Mouse (Mus musculus) E14TG2a.4 (cell line): ENCODE results near the gene Chrm4.

Experiments
- H3K27me3 ChIP-seq: 2 replicates; pipeline ENCODE4 v1.6.1; 2014; ENCODE audit warnings: low read length, control low read depth; ENCODE audit not compliant: insufficient read depth
- H3K36me3 ChIP-seq: 2 replicates; pipeline ENCODE4 v1.6.1; 2014; ENCODE audit warnings: low read length, control low read depth; ENCODE audit not compliant: insufficient read depth
- H3K4me1 ChIP-seq: replicated peaks from 2 replicates; pipeline ENCODE4 v1.6.1; 2014; ENCODE audit warnings: low read depth, low read length, control low read depth
- H3K4me3 ChIP-seq: replicated peaks from 2 replicates; pipeline ENCODE4 v1.5.1; 2014; ENCODE audit warnings: mild to moderate bottlenecking, low read length
- H3K9me3 ChIP-seq: 2 replicates; pipeline ENCODE4 v1.6.1; 2014; ENCODE audit warnings: low read length, control low read depth
- CTCF ChIP-seq: conservative IDR thresholded peaks from 2 replicates; pipeline ENCODE4 v1.5.1; 2014; ENCODE audit warnings: low read length
- NANOG ChIP-seq: IDR thresholded peaks from 2 replicates; pipeline ENCODE4 v1.6.1; 2014; ENCODE audit warnings: borderline replicate concordance, low read length, mixed read lengths
- POU5F1 ChIP-seq: IDR thresholded peaks from 2 replicates; pipeline ENCODE4 v1.6.1; 2014; ENCODE audit warnings: low read length, borderline replicate concordance

Chrm4 gene

GRCm38 (mm10) chr2:91957096-91957495 is 30.0 kb downstream of the Chrm4 start:
- TF ChIP-seq POU5F1 (no peak), CTCF (no peak), NANOG (no peak)
- peaks cover 82% of the 10 kb centered on the region for H3K4me1 ChIP-seq
- no peaks in the 10 kb centered on the region for H3K9me3 ChIP-seq
- no peak overlapping the region for H3K4me3 ChIP-seq
- H3K27me3 ChIP-seq, result no peaks in the 10 kb centered on the region
- peaks cover 25% of the 10 kb centered on the region for H3K36me3 ChIP-seq

DNA sequence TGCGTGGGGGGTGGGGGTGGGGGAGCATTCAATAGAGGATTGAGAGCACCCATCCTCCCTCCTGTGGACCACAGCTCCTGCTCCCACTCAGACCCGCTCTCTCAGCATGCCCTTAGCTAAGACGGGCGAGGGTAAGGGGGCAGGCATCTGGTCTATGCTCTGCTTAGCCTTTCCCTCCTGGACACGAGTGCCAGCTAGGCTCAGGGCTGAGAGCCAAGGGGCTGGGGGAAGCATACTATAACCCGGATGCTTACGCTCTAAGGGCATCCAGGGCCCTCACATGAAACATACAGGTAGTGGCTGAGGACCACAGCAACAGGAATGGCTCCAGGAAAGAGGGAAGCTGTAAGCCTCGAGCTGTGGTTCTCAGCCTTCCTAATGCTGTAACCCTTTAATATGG is 31.0 kb downstream of the Chrm4 start:
- Histone ChIP-seq H3K4me1 (peaks cover 90% of the 10 kb centered on the region), H3K27me3 (peaks cover 5% of the 10 kb centered on the region; the same call in 1 of the 2 replicates), H3K9me3 (no peaks in the 10 kb centered on the region), H3K36me3 (peaks cover 25% of the 10 kb centered on the region), H3K4me3 (no peak overlapping the region)
- TF ChIP-seq POU5F1 (no peak), CTCF (no peak), NANOG (no peak)

DNA sequence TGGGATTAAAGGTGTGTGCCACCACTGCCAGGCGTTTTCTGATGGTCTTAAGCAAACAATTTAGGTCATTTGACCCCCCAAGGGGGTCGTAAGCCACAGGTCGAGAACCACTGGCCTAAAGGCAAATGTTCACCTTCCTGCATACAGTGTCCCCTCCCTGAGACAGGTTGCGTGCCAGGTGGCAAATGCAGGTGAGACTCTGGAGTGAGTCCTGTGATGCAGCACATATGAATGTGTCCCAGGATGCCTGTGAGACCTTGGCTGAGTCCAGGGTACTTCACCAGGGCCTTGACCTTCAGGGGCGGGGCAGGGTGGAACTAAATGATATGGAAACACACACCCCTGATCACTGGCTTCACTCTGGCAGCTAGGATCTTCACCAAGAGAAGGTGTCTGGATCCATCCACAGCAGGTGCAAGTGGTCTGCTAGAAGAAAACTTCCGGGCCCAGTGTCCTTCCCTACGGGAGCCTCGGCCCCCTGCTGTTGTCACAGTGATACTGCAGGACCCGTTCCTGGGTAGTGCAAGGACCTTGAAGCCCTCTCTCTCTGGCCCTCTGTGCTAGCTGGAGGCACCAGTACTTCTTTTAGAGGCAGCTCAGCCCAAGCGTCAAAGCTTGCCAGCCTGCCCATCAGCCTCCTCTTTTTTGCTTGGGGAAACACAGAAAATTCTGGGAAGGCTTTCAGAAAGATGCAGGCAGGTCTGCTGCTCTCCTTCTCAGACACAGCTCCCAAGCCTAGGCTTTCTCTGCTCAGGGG is 31.8 kb downstream of the Chrm4 start:
- Histone ChIP-seq H3K36me3 (peaks cover 25% of the 10 kb centered on the region), H3K9me3 (no peaks in the 10 kb centered on the region), H3K4me1 (peaks cover 87% of the 10 kb centered on the region), H3K4me3 (peak overlapping the region; percentile 10; the same call in 1 of the 2 replicates), H3K27me3 (peaks cover 5% of the 10 kb centered on the region; the same call in 1 of the 2 replicates)
- TF ChIP-seq NANOG (no peak), CTCF (peak; percentile 29; the same call in 1 of the 2 replicates)

DNA sequence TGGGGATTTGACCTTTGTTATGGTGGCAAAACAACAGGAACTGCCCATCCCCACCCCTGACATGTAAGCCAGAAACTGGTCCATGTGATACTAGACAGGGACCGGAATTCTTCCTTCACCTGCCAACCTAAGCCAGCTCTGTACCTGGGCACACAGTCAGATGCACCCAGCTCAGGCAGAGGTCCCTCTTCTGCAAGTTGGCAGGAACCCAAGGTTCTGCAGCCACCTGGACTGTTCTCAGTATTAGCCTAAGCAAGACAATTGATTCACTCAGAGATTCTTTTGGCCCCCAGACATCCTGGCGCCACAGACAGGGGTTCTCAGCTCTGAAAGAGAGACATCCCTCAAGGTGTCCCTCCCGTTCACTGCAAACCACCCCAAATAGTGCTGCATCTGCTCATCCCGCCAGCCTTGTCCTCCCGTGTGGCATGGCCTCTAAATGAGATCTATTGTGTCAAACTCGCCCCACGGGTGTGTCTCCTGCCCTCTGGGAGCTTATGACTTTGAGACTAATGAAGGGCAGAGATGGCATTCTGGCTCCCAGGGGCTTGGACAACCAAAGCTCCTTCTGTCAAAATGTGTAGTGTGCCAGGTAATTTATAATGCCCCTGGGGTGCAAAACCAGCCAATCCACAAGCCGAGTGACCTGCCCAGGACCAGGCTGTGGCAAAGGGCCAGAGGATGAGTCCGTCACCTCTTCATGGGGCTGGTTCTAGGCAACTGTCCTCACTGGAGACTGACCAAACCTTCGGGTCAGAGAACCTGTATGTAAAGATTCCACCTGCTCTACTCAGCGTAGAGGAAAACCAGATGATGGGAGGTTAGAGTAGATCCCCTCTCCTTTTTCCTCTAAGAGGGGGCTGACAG is 32.7 kb downstream of the Chrm4 start:
- no peaks in the 10 kb centered on the region for H3K9me3 ChIP-seq
- peaks cover 5% of the 10 kb centered on the region; the same call in 1 of the 2 replicates for H3K27me3 ChIP-seq
- TF ChIP-seq NANOG (no peak), POU5F1 (no peak), CTCF (no peak)
- H3K4me3 ChIP-seq, result peak overlapping the region; percentile 10; the same call in 1 of the 2 replicates
- peaks cover 87% of the 10 kb centered on the region for H3K4me1 ChIP-seq
- peaks cover 25% of the 10 kb centered on the region for H3K36me3 ChIP-seq

- peaks cover 87% of the 10 kb centered on the region for H3K4me1 ChIP-seq
- 0 out of 2 replicates have a peak overlapping the region, but pooled peaks have one; percentile 10 for H3K4me3 ChIP-seq
- H3K36me3 ChIP-seq, result peaks cover 23% of the 10 kb centered on the region
- no peaks in the 10 kb centered on the region for H3K9me3 ChIP-seq
- TF ChIP-seq NANOG, result no peak
- TF ChIP-seq CTCF, result no peak
- no peak for TF ChIP-seq POU5F1
- H3K27me3 ChIP-seq, result peaks cover 8% of the 10 kb centered on the region; the same call in 1 of the 2 replicates
Observed at GRCm38 (mm10) chr2:91960459-91960858, 33.4 kb downstream of the Chrm4 start.

GRCm38 (mm10) chr2:91961901-91962761 is 35.1 kb downstream of the Chrm4 start:
- Histone ChIP-seq H3K9me3 (no peaks in the 10 kb centered on the region), H3K4me3 (peak overlapping the region; percentile 94), H3K36me3 (peaks cover 17% of the 10 kb centered on the region), H3K27me3 (peaks cover 12% of the 10 kb centered on the region; the same call in 1 of the 2 replicates), H3K4me1 (peaks cover 90% of the 10 kb centered on the region)
- TF ChIP-seq POU5F1, result no peak
- no peak for TF ChIP-seq NANOG
- no peak for TF ChIP-seq CTCF

- Histone ChIP-seq H3K36me3 (peaks cover 16% of the 10 kb centered on the region), H3K4me3 (peak overlapping the region; percentile 94), H3K4me1 (peaks cover 89% of the 10 kb centered on the region), H3K27me3 (peaks cover 12% of the 10 kb centered on the region; the same call in 1 of the 2 replicates), H3K9me3 (no peaks in the 10 kb centered on the region)
- no peak for TF ChIP-seq NANOG
Observed at GRCm38 (mm10) chr2:91962864-91963401, 35.9 kb downstream of the Chrm4 start.

DNA sequence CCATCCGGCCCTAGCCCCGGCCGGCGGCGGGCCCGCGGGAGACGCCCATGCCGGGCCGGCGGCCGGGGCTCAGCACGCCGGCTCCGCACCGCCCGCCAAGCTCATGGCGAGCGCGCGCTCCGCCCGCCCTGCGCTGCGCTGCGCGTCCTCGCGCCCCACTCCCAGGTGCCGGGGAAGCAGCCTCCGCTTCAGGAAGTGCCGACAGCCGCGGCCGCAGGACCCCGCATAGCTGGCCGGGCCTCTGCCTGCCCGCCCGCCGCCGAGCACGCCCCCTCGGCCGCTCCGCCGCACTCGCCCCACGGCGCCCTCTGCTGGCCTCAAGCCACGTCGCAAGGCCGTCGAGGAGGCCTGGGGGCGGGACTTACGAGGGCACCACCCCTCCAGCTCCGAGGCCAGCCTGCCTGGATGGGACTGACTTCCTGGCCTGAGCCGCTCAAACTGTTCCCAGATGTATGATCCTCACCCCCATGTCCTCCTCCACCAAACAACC is 36.4 kb downstream of the Chrm4 start:
- H3K4me1 ChIP-seq, result peaks cover 89% of the 10 kb centered on the region
- H3K4me3 ChIP-seq, result peak overlapping the region; percentile 94
- peaks cover 16% of the 10 kb centered on the region for H3K36me3 ChIP-seq
- no peak for TF ChIP-seq CTCF
- no peak for TF ChIP-seq NANOG
- TF ChIP-seq POU5F1, result no peak
- H3K27me3 ChIP-seq, result peaks cover 12% of the 10 kb centered on the region; the same call in 1 of the 2 replicates
- H3K9me3 ChIP-seq, result no peaks in the 10 kb centered on the region
